Mouse (Mus musculus): ENCODE results near the gene Gm5751. TPM values are rescaled to one million over a fixed set of nuclear protein-coding genes. Genes with fewer than 3 reads are reported as not detected.

Gm5751 gene
- polyA plus RNA-seq, 2 experiments: not detected

GRCm38 (mm10) chrX:8921080-8921479, 47.0 kb downstream of the Gm5751 start:
- WGBS: 77% methylated on average over 4 of the region's 4 CpGs
- no peaks in the 10 kb centered on the region for H3K27me3 ChIP-seq (ENCODE audit: control insufficient read depth, insufficient read depth, low read length)
- DNase-seq (ENCODE audit: low spot score) (no peak), ATAC-seq (ENCODE audit: low FRiP score, low read depth) (no peak)
- no peak for TF ChIP-seq POLR2A (IDR thresholded peaks at IDR 0.05; ENCODE audit: borderline replicate concordance, extremely low read depth, insufficient read depth, insufficient read length)
- H3K4me3 ChIP-seq (replicated peaks; ENCODE audit: low read length): no peak overlapping the region
- H3K4me2 ChIP-seq (replicated peaks; ENCODE audit: low read depth, low read length, severe bottlenecking): no peak overlapping the region
- H3K9me3 ChIP-seq (ENCODE audit: control insufficient read depth, low read length): no peaks in the 10 kb centered on the region
- no peak overlapping the region for H3K27ac ChIP-seq (replicated peaks; ENCODE audit: low read depth, low read length)
- H3K9ac ChIP-seq (ENCODE audit: low read depth, low read length, severe bottlenecking): no peak overlapping the region
- no peaks in the 10 kb centered on the region for H3K4me1 ChIP-seq (ENCODE audit: control insufficient read depth, insufficient read depth, low read length)
- no peaks in the 10 kb centered on the region for H3K36me3 ChIP-seq (ENCODE audit: control insufficient read depth, insufficient read depth, low read length)

- DNase-seq (ENCODE audit: low spot score): no peak
- TF ChIP-seq POLR2A (IDR thresholded peaks at IDR 0.05; ENCODE audit: borderline replicate concordance, extremely low read depth, insufficient read depth, insufficient read length): no peak
- H3K4me2 ChIP-seq (replicated peaks; ENCODE audit: low read depth, low read length, severe bottlenecking): no peak overlapping the region
- no peaks in the 10 kb centered on the region for H3K36me3 ChIP-seq (ENCODE audit: control insufficient read depth, insufficient read depth, low read length)
- no peaks in the 10 kb centered on the region for H3K9me3 ChIP-seq (ENCODE audit: control insufficient read depth, low read length)
- H3K9ac ChIP-seq (ENCODE audit: low read depth, low read length, severe bottlenecking): no peak overlapping the region
- H3K27me3 ChIP-seq (ENCODE audit: control insufficient read depth, insufficient read depth, low read length): no peaks in the 10 kb centered on the region
- 58% methylated on average over 9 of the region's 9 CpGs for WGBS
- no peaks in the 10 kb centered on the region for H3K4me1 ChIP-seq (ENCODE audit: control insufficient read depth, insufficient read depth, low read length)
- H3K4me3 ChIP-seq (replicated peaks; ENCODE audit: low read length): no peak overlapping the region
- no peak overlapping the region for H3K27ac ChIP-seq (replicated peaks; ENCODE audit: low read depth, low read length)
- no peak for ATAC-seq (ENCODE audit: low FRiP score, low read depth)
Observed at GRCm38 (mm10) chrX:8921813-8922607, 48.0 kb downstream of the Gm5751 start.

- no peaks in the 10 kb centered on the region for H3K9me3 ChIP-seq (ENCODE audit: control insufficient read depth, low read length)
- no peaks in the 10 kb centered on the region for H3K4me1 ChIP-seq (ENCODE audit: control insufficient read depth, insufficient read depth, low read length)
- H3K36me3 ChIP-seq (ENCODE audit: control insufficient read depth, insufficient read depth, low read length): no peaks in the 10 kb centered on the region
- TF ChIP-seq POLR2A (IDR thresholded peaks at IDR 0.05; ENCODE audit: borderline replicate concordance, extremely low read depth, insufficient read depth, insufficient read length): no peak
- ATAC-seq (ENCODE audit: low FRiP score, low read depth): no peak
- H3K4me3 ChIP-seq (replicated peaks; ENCODE audit: low read length): no peak overlapping the region
- no peaks in the 10 kb centered on the region for H3K27me3 ChIP-seq (ENCODE audit: control insufficient read depth, insufficient read depth, low read length)
- H3K4me2 ChIP-seq (replicated peaks; ENCODE audit: low read depth, low read length, severe bottlenecking): no peak overlapping the region
- 29% methylated on average over 4 of the region's 4 CpGs for whole genome bisulfite sequencing
- no peak overlapping the region for H3K9ac ChIP-seq (ENCODE audit: low read depth, low read length, severe bottlenecking)
- DNase-seq (ENCODE audit: low spot score): peak; percentile 9
- no peak overlapping the region for H3K27ac ChIP-seq (replicated peaks; ENCODE audit: low read depth, low read length)
Observed at GRCm38 (mm10) chrX:8927308-8927707, 53.3 kb downstream of the Gm5751 start.

Other genes starting within 250 kb of the Gm5751 start
- gene Ssxb8, start 183.4 kb upstream of the Gm5751 start, polyA plus RNA-seq (2012; rRNA removed): not detected in 2 replicates
- gene Ssxb8, start 183.4 kb upstream of the Gm5751 start, polyA plus RNA-seq (2014; fragmentation: Nextera tagmentation; extraction: Ambion mirVana): not detected in 2 replicates
- not detected in 2 replicates for gene Ssx9, start 125.8 kb upstream of the Gm5751 start, polyA plus RNA-seq (2012; rRNA removed)
- gene Ssx9, start 125.8 kb upstream of the Gm5751 start, polyA plus RNA-seq (2014; fragmentation: Nextera tagmentation; extraction: Ambion mirVana): not detected in 2 replicates
- not detected in 2 replicates for gene Ssxb5, start 70.6 kb upstream of the Gm5751 start, polyA plus RNA-seq (2012; rRNA removed)
- not detected in 2 replicates for gene Ssxb5, start 70.6 kb upstream of the Gm5751 start, polyA plus RNA-seq (2014; fragmentation: Nextera tagmentation; extraction: Ambion mirVana)
- not detected in 2 replicates for gene Gm6592, start 30.3 kb upstream of the Gm5751 start, polyA plus RNA-seq (2012; rRNA removed)
- gene Gm6592, start 30.3 kb upstream of the Gm5751 start, polyA plus RNA-seq (2014; fragmentation: Nextera tagmentation; extraction: Ambion mirVana): not detected in 2 replicates
- 6.9 and 9.7 TPM in 2 replicates for gene B630019K06Rik, start 18.1 kb downstream of the Gm5751 start, polyA plus RNA-seq (2012; rRNA removed)
- 5.6 and 7.4 TPM in 2 replicates for gene B630019K06Rik, start 18.1 kb downstream of the Gm5751 start, polyA plus RNA-seq (2014; fragmentation: Nextera tagmentation; extraction: Ambion mirVana)
- not detected in 2 replicates for gene Fthl17b, start 88.7 kb downstream of the Gm5751 start, polyA plus RNA-seq (2012; rRNA removed)
- not detected in 2 replicates for gene Fthl17b, start 88.7 kb downstream of the Gm5751 start, polyA plus RNA-seq (2014; fragmentation: Nextera tagmentation; extraction: Ambion mirVana)
- not detected in 2 replicates for gene Fthl17c, start 102.3 kb downstream of the Gm5751 start, polyA plus RNA-seq (2012; rRNA removed)
- not detected in 2 replicates for gene Fthl17c, start 102.3 kb downstream of the Gm5751 start, polyA plus RNA-seq (2014; fragmentation: Nextera tagmentation; extraction: Ambion mirVana)
- not detected in 2 replicates for gene Fthl17d, start 112.5 kb downstream of the Gm5751 start, polyA plus RNA-seq (2012; rRNA removed)
- gene Fthl17d, start 112.5 kb downstream of the Gm5751 start, polyA plus RNA-seq (2014; fragmentation: Nextera tagmentation; extraction: Ambion mirVana): not detected in 2 replicates
- not detected in 2 replicates for gene Fthl17e, start 159.2 kb downstream of the Gm5751 start, polyA plus RNA-seq (2012; rRNA removed)
- not detected in 2 replicates for gene Fthl17e, start 159.2 kb downstream of the Gm5751 start, polyA plus RNA-seq (2014; fragmentation: Nextera tagmentation; extraction: Ambion mirVana)
- not detected in 2 replicates for gene Fthl17f, start 188.8 kb downstream of the Gm5751 start, polyA plus RNA-seq (2012; rRNA removed)
- not detected in 2 replicates for gene Fthl17f, start 188.8 kb downstream of the Gm5751 start, polyA plus RNA-seq (2014; fragmentation: Nextera tagmentation; extraction: Ambion mirVana)
- not detected in 2 replicates for gene 4930402K13Rik, start 230.3 kb downstream of the Gm5751 start, polyA plus RNA-seq (2012; rRNA removed)
- not detected in 2 replicates for gene 4930402K13Rik, start 230.3 kb downstream of the Gm5751 start, polyA plus RNA-seq (2014; fragmentation: Nextera tagmentation; extraction: Ambion mirVana)